Mouse (Mus musculus) cerebellum, adult 18-20 months (tissue): Measurements from ENCODE around the gene Antxrl.
A peak's percentile ranks its signal among the peaks of the same experiment; 100 is the strongest.

Source experiments
- DNase-seq, 2 experiments: peaks; one replicate each; pipeline ENCODE4 v3.0.0; 2021

The Antxrl gene

DNA sequence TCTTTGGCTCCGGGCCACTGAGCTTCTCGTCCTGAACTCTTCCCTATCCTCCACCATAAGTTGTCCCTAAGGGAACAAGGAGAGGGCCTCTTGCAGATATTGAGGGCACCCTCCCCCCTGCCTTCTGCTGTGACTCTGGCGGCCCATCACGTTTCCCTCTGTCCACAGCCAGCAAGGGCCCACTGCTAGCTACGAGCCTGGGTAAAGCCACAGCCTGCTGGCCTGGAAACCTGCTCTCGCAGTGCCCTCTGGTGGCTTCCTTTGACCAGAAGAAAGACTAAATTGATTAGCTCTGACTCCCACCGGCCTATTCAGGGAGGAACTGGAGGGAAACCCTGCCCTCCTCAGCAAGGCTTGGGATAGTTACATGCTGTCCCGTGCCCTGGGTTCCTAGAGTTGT lies 52.4 kb downstream of the Antxrl start:
- peak; percentile 71 to 72 for DNase-seq

DNA sequence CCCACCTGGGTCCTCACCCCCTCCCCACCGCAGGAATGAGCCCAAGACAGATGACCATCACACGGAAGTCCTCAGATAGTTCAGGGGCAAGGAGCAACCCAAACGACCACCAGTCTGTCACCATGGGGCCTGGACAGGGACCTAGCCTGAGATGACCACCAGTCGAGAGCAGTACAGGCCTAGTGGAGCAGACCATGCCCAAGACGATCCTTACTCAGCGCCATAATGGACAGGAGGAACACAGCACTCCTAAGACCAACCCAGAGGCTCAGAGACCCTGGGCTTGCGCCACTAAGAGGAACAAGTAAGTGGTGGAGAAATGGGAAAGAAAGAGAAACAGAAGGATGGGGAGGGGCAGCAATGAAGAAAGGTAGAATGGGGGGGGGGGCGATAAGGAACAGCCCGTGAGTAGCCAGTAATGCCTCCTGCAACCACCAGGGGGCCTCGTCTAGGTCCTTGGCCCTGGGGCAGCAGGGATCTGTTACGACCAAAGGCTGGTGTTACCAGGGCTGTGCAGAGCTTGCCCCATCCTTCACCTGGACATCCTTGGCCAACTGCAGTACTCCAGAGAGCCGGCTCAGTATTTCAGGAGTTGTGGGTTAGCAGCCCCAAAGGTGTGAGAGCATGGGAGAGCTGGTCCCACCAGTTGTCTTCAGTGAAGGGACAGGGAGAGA lies 54.0 kb downstream of the Antxrl start:
- DNase-seq, result peak in 1 of 2 experiments; percentile 36

- DNase-seq, result no peak
Measured at GRCm38 (mm10) chr14:34107594-34107993, 55.1 kb downstream of the Antxrl start.

- no peak for DNase-seq
Measured at GRCm38 (mm10) chr14:34114311-34114710, 61.8 kb downstream of the Antxrl start.

DNA sequence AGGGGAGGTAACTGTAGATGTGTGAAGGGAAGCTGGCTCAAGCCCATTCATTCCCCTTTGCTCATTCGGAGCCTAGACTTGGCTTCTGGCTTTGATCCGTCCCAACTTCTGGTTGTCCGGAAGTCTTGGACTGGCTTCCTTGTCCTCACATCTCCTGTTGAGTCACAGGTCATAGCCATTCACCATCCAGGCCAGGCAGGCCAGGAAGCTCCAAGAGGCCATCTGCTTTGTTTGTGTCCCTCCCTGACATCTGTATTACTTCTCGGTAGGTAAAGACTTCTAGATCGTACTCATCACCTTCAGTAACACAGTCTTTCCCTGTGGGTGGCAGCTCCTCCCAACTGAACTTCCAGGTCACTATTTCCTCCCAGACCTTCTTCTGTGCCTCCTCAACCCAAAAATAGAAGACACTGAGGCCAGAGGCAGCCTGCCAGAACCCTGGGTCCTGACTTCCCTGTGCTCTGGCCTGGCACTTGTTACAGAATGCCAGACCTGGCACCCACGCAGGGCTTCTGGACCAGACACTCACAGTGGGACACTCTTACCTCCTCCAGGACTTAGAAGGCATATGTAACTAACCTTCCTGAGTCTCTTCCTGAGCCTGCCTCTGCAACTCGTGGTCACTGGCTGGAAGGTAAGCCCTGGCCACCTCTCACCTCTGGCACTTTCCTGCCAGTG lies 66.7 kb downstream of the Antxrl start:
- peak; percentile 75 to 76 for DNase-seq

DNA sequence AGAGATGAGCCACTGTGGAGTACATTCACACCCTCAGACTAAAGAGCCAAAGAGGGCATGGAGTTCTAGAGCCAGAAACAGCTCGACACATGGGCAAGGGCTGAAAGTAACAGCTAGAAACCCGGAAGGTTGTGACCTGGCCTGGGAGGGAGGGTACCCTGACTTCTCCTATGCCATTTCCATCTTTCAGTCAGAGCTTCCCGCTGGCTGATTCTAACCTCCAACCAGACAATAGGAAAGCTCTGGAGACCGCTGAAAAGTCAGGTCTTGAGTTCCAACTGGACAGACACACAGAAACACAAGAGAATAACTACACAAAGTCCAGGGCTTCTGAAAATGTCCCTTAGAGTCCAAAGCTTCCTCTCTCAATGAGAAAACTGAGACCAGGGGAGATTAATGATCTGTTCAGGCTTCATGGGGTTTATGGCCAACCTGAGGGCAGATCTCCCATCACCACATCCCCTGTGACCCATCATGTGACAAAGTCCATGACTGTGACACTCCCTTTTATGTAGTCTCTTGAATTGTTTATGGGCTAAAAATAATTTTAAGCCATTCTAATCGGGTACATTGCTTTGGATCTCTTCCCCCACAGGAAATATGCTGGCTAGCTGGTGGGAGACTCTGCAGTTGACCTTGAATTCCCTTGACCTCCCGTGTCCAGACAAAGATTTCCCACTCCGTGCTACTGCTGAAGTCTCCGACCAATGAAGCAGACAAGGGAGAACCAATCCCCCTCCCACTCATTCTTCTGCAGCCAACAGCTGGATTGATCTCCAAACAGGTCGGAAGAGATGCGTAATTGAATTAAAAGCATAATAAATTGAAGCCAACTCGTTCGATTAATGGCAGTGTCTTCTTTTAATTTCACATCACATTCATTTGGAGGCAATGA lies 67.8 kb downstream of the Antxrl start:
- DNase-seq, result no peak

DNA sequence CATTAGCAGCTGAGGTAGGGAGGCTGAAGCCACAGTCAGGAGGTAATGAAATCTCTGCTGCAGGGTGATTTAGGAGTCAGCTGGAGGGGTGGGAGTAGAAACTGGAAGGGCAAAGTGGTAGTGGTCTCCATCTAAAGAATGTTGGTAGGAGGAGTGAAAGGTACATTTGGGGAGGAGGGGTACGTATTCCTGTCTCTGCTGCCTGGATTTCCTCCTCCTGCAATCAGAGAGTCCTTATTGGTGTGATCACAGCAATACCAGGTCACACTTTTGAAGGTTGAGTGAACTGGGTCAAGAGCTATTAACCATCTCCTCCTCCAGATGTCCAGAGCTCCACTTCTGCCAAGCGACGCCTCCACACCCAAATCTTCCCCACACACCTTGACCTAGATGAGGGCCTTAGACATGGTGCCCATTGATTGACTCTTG lies 68.4 kb downstream of the Antxrl start:
- no peak for DNase-seq

- DNase-seq, result no peak
Measured at GRCm38 (mm10) chr14:34121691-34122090, 69.2 kb downstream of the Antxrl start.
